Mouse (Mus musculus) neural tube, embryonic 11.5 days (tissue): Measurements from ENCODE around the gene Erp29. TPM values are rescaled to one million over a fixed set of nuclear protein-coding genes. Genes with fewer than 3 reads are reported as not detected.
"Not testable (repeated sequence)": the region's sequence is repeated elsewhere in the genome, so short reads cannot be mapped to it uniquely, and the experiment has no call there.

Experiments used
- ATAC-seq: fragments of 200-750 bp; cut with Nextera tagmentation; 2 replicates; pipeline ENCODE4 v1.8.0; 2017; ENCODE audit warnings: moderate number of reproducible peaks, mild to moderate bottlenecking, moderate TSS enrichment, moderate library complexity; ENCODE audit not compliant: insufficient read depth, low FRiP score, low TSS enrichment
- DNase-seq: peaks from one replicate; pipeline ENCODE4 v3.0.0-alpha.2; 2015; ENCODE audit warnings: low spot score
- H3K27ac ChIP-seq: fragments of 300-500 bp; sonication (generic); 2 replicates; pipeline ENCODE4 v1.5.1; 2014; ENCODE audit warnings: low read depth, mild to moderate bottlenecking, low read length
- H3K27me3 ChIP-seq: fragments of 300-500 bp; sonication (generic); 2 replicates; pipeline ENCODE4 v1.6.1; 2014; ENCODE audit warnings: mild to moderate bottlenecking, low read length, mixed read lengths; ENCODE audit not compliant: control insufficient read depth, insufficient read depth
- H3K36me3 ChIP-seq: fragments of 300-500 bp; sonication (generic); 2 replicates; pipeline ENCODE4 v1.6.1; 2014; ENCODE audit warnings: mild to moderate bottlenecking, low read length, moderate library complexity, mixed read lengths; ENCODE audit not compliant: control insufficient read depth, insufficient read depth
- H3K4me1 ChIP-seq: fragments of 300-500 bp; sonication (generic); 2 replicates; pipeline ENCODE4 v1.6.1; 2014; ENCODE audit warnings: low read length, mixed read lengths; ENCODE audit not compliant: control insufficient read depth, insufficient read depth
- H3K4me2 ChIP-seq: fragments of 300-500 bp; sonication (generic); 2 replicates; pipeline ENCODE4 v1.6.1; 2014; ENCODE audit warnings: low read depth, mild to moderate bottlenecking, moderate library complexity
- H3K4me3 ChIP-seq: fragments of 300-500 bp; sonication (generic); 2 replicates; pipeline ENCODE4 v1.5.1; 2014; ENCODE audit warnings: low read depth, low read length
- H3K9ac ChIP-seq: fragments of 300-500 bp; sonication (generic); 2 replicates; pipeline ENCODE4 v1.6.1; 2014; ENCODE audit warnings: mild to moderate bottlenecking, low read length
- H3K9me3 ChIP-seq: fragments of 300-500 bp; sonication (generic); 2 replicates; pipeline ENCODE4 v1.6.1; 2016; ENCODE audit warnings: low read length; ENCODE audit not compliant: control insufficient read depth
- WGBS: fragments of 180-500 bp; shearing (Covaris S2); extraction: QIAGEN DNeasy Blood & Tissue Kit; methylation state at CpG from one replicate; pipeline ENCODE4 v1.1.7; 2014; 5-methylcytosine and 5-hydroxymethylcytosine counted together
- polyA plus RNA-seq: library from polyadenylated mRNA; unstranded; fragments of >200 nt; fragmentation: Nextera tagmentation; extraction: Ambion mirVana; gene quantifications from 2 replicates; pipeline ENCODE4 v1.2.1, GENCODE M21; 2014

The Erp29 gene
- polyA plus RNA-seq: 119 and 135 TPM in 2 replicates

GRCm38 (mm10) chr5:121452026-121452869, at the start of gene Erp29:
Erp29 (minus strand) TSS chr5:121452506.
- no peaks in the 10 kb centered on the region for H3K27me3 ChIP-seq
- ATAC-seq (peak; percentile 80), DNase-seq (peak; percentile 99)
- peak within 1 kb of the TSS; percentile 68 for H3K4me2 ChIP-seq
- peak within 1 kb of the TSS; percentile 90 for H3K9ac ChIP-seq
- under 1% methylated on average over 64 of the region's 97 CpGs for WGBS
- peaks cover 2% of the 10 kb centered on the region; the same call in 1 of the 2 replicates for H3K36me3 ChIP-seq
- H3K4me3 ChIP-seq: peak within 1 kb of the TSS; percentile 74
- peak within 1 kb of the TSS; percentile 91 for H3K27ac ChIP-seq
- H3K9me3 ChIP-seq: no peaks in the 10 kb centered on the region
- H3K4me1 ChIP-seq: no peaks in the 10 kb centered on the region; the same call in 1 of the 2 replicates

- not testable (repeated sequence) for H3K27ac ChIP-seq, H3K36me3 ChIP-seq, H3K4me1 ChIP-seq, H3K4me2 ChIP-seq, H3K27me3 ChIP-seq, H3K9me3 ChIP-seq, ATAC-seq, H3K4me3 ChIP-seq, H3K9ac ChIP-seq, DNase-seq
- 89% methylated on average over 9 of the region's 17 CpGs for WGBS
These were observed 49.2 kb upstream of the Erp29 start for GRCm38 (mm10) chr5:121501424-121501996.

- no peak overlapping the region for H3K4me2 ChIP-seq
- H3K9ac ChIP-seq: no peak overlapping the region
- no peak overlapping the region for H3K27ac ChIP-seq
- H3K27me3 ChIP-seq: no peaks in the 10 kb centered on the region
- H3K4me3 ChIP-seq: no peak overlapping the region
- no peaks in the 10 kb centered on the region for H3K4me1 ChIP-seq
- 72% methylated on average over 7 of the region's 7 CpGs for WGBS
- no peak for DNase-seq
- no peaks in the 10 kb centered on the region for H3K36me3 ChIP-seq
- no peaks in the 10 kb centered on the region for H3K9me3 ChIP-seq
- no peak for ATAC-seq
These were observed 48.4 kb upstream of the Erp29 start for GRCm38 (mm10) chr5:121500719-121501118.

GRCm38 (mm10) chr5:121493305-121493704, 41.0 kb upstream of the Erp29 start:
- no peak for DNase-seq
- Histone ChIP-seq H3K9ac (no peak overlapping the region), H3K27ac (no peak overlapping the region), H3K9me3 (no peaks in the 10 kb centered on the region), H3K36me3 (no peaks in the 10 kb centered on the region), H3K4me1 (no peaks in the 10 kb centered on the region), H3K4me2 (no peak overlapping the region), H3K27me3 (no peaks in the 10 kb centered on the region), H3K4me3 (no peak overlapping the region)
- WGBS: 77% methylated on average over 8 of the region's 8 CpGs
- ATAC-seq: no peak

- H3K4me2 ChIP-seq: no peak overlapping the region
- ATAC-seq: no peak
- no peaks in the 10 kb centered on the region for H3K36me3 ChIP-seq
- 83% methylated on average over 5 of the region's 5 CpGs for WGBS
- no peaks in the 10 kb centered on the region for H3K4me1 ChIP-seq
- no peak for DNase-seq
- no peak overlapping the region for H3K9ac ChIP-seq
- H3K27me3 ChIP-seq: no peaks in the 10 kb centered on the region
- H3K27ac ChIP-seq: no peak overlapping the region
- H3K9me3 ChIP-seq: no peaks in the 10 kb centered on the region
- no peak overlapping the region for H3K4me3 ChIP-seq
These were observed 32.5 kb upstream of the Erp29 start for GRCm38 (mm10) chr5:121484801-121485200.

GRCm38 (mm10) chr5:121477680-121478079, 25.4 kb upstream of the Erp29 start:
- DNase-seq (no peak), ATAC-seq (no peak)
- Histone ChIP-seq H3K4me2 (no peak overlapping the region), H3K27me3 (no peaks in the 10 kb centered on the region), H3K9me3 (no peaks in the 10 kb centered on the region), H3K36me3 (no peaks in the 10 kb centered on the region), H3K27ac (no peak overlapping the region), H3K9ac (no peak overlapping the region), H3K4me3 (no peak overlapping the region), H3K4me1 (no peaks in the 10 kb centered on the region)
- 40% methylated on average over 3 of the region's 3 CpGs for WGBS

GRCm38 (mm10) chr5:121476040-121476439, 23.7 kb upstream of the Erp29 start:
- no peaks in the 10 kb centered on the region for H3K4me1 ChIP-seq
- no peaks in the 10 kb centered on the region for H3K36me3 ChIP-seq
- H3K4me3 ChIP-seq: no peak overlapping the region
- no peaks in the 10 kb centered on the region for H3K9me3 ChIP-seq
- no peak overlapping the region for H3K9ac ChIP-seq
- no peak overlapping the region for H3K27ac ChIP-seq
- no peaks in the 10 kb centered on the region for H3K27me3 ChIP-seq
- H3K4me2 ChIP-seq: no peak overlapping the region
- no peak for DNase-seq
- WGBS: 72% methylated on average over 1 of the region's 1 CpGs
- no peak for ATAC-seq

- H3K36me3 ChIP-seq: no peaks in the 10 kb centered on the region
- DNase-seq (no peak), ATAC-seq (no peak)
- no peak overlapping the region for H3K27ac ChIP-seq
- no peaks in the 10 kb centered on the region for H3K4me1 ChIP-seq
- 84% methylated on average over 7 of the region's 7 CpGs for WGBS
- no peaks in the 10 kb centered on the region for H3K9me3 ChIP-seq
- no peak overlapping the region for H3K4me3 ChIP-seq
- H3K9ac ChIP-seq: no peak overlapping the region
- H3K4me2 ChIP-seq: no peak overlapping the region
- no peaks in the 10 kb centered on the region for H3K27me3 ChIP-seq
These were observed 22.3 kb upstream of the Erp29 start for GRCm38 (mm10) chr5:121474610-121475009.

GRCm38 (mm10) chr5:121472411-121472810, 20.1 kb upstream of the Erp29 start:
- Histone ChIP-seq H3K9me3 (no peaks in the 10 kb centered on the region), H3K4me3 (no peak overlapping the region), H3K4me1 (no peaks in the 10 kb centered on the region), H3K4me2 (no peak overlapping the region), H3K36me3 (no peaks in the 10 kb centered on the region), H3K27ac (no peak overlapping the region), H3K9ac (no peak overlapping the region), H3K27me3 (no peaks in the 10 kb centered on the region)
- no peak for ATAC-seq
- 84% methylated on average over 2 of the region's 2 CpGs for WGBS
- no peak for DNase-seq
